30 mouse cellular contexts compared by ENCODE assay signal in genomic region chr3:81110968-81111367, GRCm38 (mm10).
"Had no signal": no experiment of that assay in that cellular context is flagged by ENCODE, and none has a peak within 500 bp of the region (broad histone marks: within the 10 kb centered on the region; RNA-seq: fewer than 3 reads in every experiment).

No protein-coding gene starts in this region.

- H3K4me3 ChIP-seq: left cerebral cortex, adult 2 months; limb, embryonic 10.5 days; limb, embryonic 12.5 days; limb, embryonic 13.5 days; limb, embryonic 15.5 days; liver, embryonic 12.5 days; liver, embryonic 13.5 days; liver, embryonic 15.5 days; lung, embryonic 15.5 days; megakaryocyte, embryonic 14.5 days; midbrain, embryonic 10.5 days; midbrain, embryonic 12.5 days; midbrain, embryonic 13.5 days; midbrain, embryonic 15.5 days; myocyte had no signal

- H3K36me3 ChIP-seq: limb, embryonic 10.5 days; limb, embryonic 12.5 days; limb, embryonic 13.5 days; limb, embryonic 15.5 days; liver, embryonic 12.5 days; liver, embryonic 13.5 days; liver, embryonic 15.5 days; lung, embryonic 15.5 days; midbrain, embryonic 10.5 days; midbrain, embryonic 12.5 days; midbrain, embryonic 13.5 days; midbrain, embryonic 15.5 days had no signal

- H3K27me3 ChIP-seq: limb, embryonic 12.5 days; limb, embryonic 13.5 days; limb, embryonic 15.5 days; liver, embryonic 12.5 days; liver, embryonic 13.5 days; liver, embryonic 15.5 days; lung, embryonic 15.5 days; megakaryocyte, embryonic 14.5 days; midbrain, embryonic 12.5 days; midbrain, embryonic 13.5 days; midbrain, embryonic 15.5 days had no signal

- H3K9me3 ChIP-seq: limb, embryonic 10.5 days; limb, embryonic 12.5 days; limb, embryonic 13.5 days; limb, embryonic 15.5 days; liver, embryonic 12.5 days; liver, embryonic 13.5 days; liver, embryonic 15.5 days; lung, embryonic 15.5 days; megakaryocyte, embryonic 14.5 days; midbrain, embryonic 10.5 days; midbrain, embryonic 12.5 days; midbrain, embryonic 13.5 days; midbrain, embryonic 15.5 days had no signal

- H3K4me1 ChIP-seq: limb, embryonic 15.5 days; liver, embryonic 12.5 days; liver, embryonic 13.5 days; liver, embryonic 15.5 days; lung, embryonic 15.5 days; megakaryocyte, embryonic 14.5 days; midbrain, embryonic 10.5 days; midbrain, embryonic 12.5 days; midbrain, embryonic 13.5 days; midbrain, embryonic 15.5 days had no signal

- H3K4me2 ChIP-seq: limb, embryonic 12.5 days; limb, embryonic 13.5 days; limb, embryonic 15.5 days; liver, embryonic 11.5 days; liver, embryonic 12.5 days; liver, embryonic 13.5 days; liver, embryonic 15.5 days; lung, embryonic 14.5 days; lung, embryonic 15.5 days; midbrain, embryonic 11.5 days; midbrain, embryonic 12.5 days; midbrain, embryonic 13.5 days; midbrain, embryonic 15.5 days had no signal

- ATAC-seq: liver, embryonic 12.5 days; liver, postnatal 0 days; lung, postnatal 0 days; midbrain, embryonic 13.5 days; midbrain, embryonic 15.5 days had no signal

- H3K9ac ChIP-seq: limb, embryonic 12.5 days; limb, embryonic 13.5 days; limb, embryonic 15.5 days; liver, embryonic 12.5 days; liver, embryonic 13.5 days; liver, embryonic 14.5 days; liver, embryonic 15.5 days; liver, postnatal 0 days; lung, embryonic 14.5 days; lung, embryonic 15.5 days; midbrain, embryonic 12.5 days; midbrain, embryonic 13.5 days; midbrain, embryonic 15.5 days had no signal

- DNase-seq: left cerebral cortex, postnatal 4 days; liver; liver, embryonic 13.5 days; liver, postnatal 0 days; lung, adult 18-20 months; lung, adult 2 months; lung, embryonic 14.5 days; lung, postnatal 10 days; lung, postnatal 14 days; lung, postnatal 4 days; midbrain, embryonic 14.5 days had no signal

- H3K27ac ChIP-seq: left cerebral cortex, adult 2 months; limb, embryonic 10.5 days; limb, embryonic 12.5 days; limb, embryonic 13.5 days; limb, embryonic 15.5 days; liver, embryonic 12.5 days; liver, embryonic 13.5 days; liver, embryonic 14.5 days; liver, embryonic 15.5 days; lung, embryonic 15.5 days; macrophage; midbrain, embryonic 10.5 days; midbrain, embryonic 12.5 days; midbrain, embryonic 13.5 days; midbrain, embryonic 15.5 days had no signal
